Mouse (Mus musculus): Measurements from ENCODE around the gene Tbc1d10c.

Tbc1d10c gene

GRCm38 (mm10) chr19:4194021-4194724 is 3.1 kb upstream of the Tbc1d10c start:
- CTCF ChIA-PET, result no interaction called here

DNA sequence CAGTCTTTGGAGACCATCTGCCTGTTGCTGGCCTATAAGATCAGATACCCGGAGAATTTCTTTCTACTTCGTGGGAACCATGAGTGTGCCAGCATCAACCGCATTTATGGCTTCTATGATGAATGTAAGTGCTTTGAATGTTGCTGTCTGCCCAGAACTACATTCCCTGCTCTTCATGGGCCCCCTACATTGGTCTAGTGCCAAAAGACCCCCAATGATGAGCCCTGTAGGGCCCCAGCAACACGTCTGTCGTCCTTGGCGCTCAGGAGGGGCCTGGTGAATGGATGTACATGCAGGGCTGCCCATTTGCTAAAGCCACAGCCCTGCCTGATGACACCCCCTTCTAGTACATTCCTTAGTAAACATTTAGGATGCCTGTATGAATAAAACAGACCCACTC is 2.0 kb upstream of the Tbc1d10c start:
- CTCF ChIA-PET, result no interaction called here

- CTCF ChIA-PET, result interaction anchor here (0.6 to 1.1 kb wide), 3 partner anchors 15 to 143 kb away, joined by 3 to 14 read pairs (median 5); partner anchors contain the start of gene Ptprcap
Measured at GRCm38 (mm10) chr19:4192251-4192985, 1.3 kb upstream of the Tbc1d10c start.

GRCm38 (mm10) chr19:4191528-4192250 is 605 bp upstream of the Tbc1d10c start, which contains the start of gene Ppp1ca:
Ppp1ca (plus strand) TSS chr19:4192065.
- CTCF ChIA-PET, result interaction anchor here (0.6 to 1.1 kb wide), 4 partner anchors 15 to 144 kb away, joined by 3 to 14 read pairs (median 4); partner anchors contain the start of gene Ptprcap

DNA sequence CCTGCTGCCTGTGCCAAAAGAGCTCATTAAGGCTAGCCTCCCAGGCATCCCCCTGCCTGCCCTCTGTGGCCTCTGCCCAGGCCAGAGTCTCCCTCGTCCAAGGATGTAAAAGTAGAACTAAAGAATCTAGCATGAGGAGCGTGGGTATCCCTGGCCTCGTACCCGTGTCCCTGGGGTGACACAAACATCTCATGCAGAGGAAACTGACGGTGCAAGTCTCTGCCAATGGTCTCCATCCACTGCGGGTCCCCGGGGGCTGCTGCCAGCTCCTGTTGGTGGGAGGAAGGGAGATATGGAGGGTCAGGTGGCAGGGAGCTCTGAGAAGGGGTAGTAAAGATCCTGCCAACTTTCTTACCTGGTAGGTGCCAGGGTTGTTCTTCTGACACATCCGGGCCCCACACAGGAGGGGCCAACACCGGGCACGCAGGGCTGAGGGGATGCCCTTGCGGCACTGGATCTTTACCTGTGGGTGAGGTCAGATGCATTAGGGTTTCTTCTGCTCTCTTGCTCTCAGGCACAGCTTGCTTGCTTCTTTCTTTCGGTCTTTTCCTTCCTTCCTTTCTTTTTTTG is 1.9 kb downstream of the Tbc1d10c start:
- CTCF ChIA-PET, result interaction anchor here (0.5 to 1.1 kb wide), 2 partner anchors 51 to 484 kb away, joined by 3 to 4 read pairs; no protein-coding TSS in a partner anchor

GRCm38 (mm10) chr19:4187303-4187702 is 3.8 kb downstream of the Tbc1d10c start:
- CTCF ChIA-PET, result interaction anchor here (0.6 to 1.5 kb wide), 4 partner anchors 30 to 862 kb away, joined by 3 to 4 read pairs (median 4); no protein-coding TSS in a partner anchor

- CTCF ChIA-PET, result interaction anchor here (0.6 to 1.7 kb wide), 5 partner anchors 12 to 119 kb away, joined by 3 to 7 read pairs (median 3); no protein-coding TSS in a partner anchor
Measured at GRCm38 (mm10) chr19:4184976-4185975, 5.8 kb downstream of the Tbc1d10c start.

- CTCF ChIA-PET, result no interaction called here
Measured at GRCm38 (mm10) chr19:4183689-4184088, 7.4 kb downstream of the Tbc1d10c start.

GRCm38 (mm10) chr19:4181892-4182291 is 9.2 kb downstream of the Tbc1d10c start:
- CTCF ChIA-PET, result no interaction called here

- CTCF ChIA-PET, result no interaction called here
Measured at GRCm38 (mm10) chr19:4180411-4180810, 10.7 kb downstream of the Tbc1d10c start.

GRCm38 (mm10) chr19:4175368-4175947 is 15.6 kb downstream of the Tbc1d10c start, which contains the start of gene Carns1:
Carns1 (minus strand) TSS chr19:4175479.
- CTCF ChIA-PET, result interaction anchor here (0.7 kb wide), 1 partner anchor 20 kb away, joined by 3 read pairs; no protein-coding TSS in a partner anchor

DNA sequence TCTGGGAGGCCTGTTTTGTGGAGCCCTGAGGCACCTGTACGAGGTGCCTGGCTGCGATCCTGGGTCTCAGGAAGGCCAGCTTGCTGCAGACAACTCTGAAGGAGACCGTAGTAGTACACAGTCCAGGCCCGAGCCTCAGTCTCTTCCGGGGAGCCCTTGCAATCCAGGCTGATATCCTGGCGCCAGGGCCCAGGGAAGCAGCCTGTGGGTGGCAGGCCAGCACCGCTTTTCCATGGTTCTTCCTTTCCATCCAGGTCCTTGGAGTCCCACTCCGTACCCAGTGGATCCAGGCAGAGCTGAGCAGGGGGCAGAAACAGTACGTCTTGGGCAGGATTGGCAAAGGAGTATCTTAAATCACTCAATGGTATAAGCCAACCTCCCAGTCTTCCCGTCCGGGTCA is 18.2 kb downstream of the Tbc1d10c start:
- CTCF ChIA-PET, result no interaction called here

DNA sequence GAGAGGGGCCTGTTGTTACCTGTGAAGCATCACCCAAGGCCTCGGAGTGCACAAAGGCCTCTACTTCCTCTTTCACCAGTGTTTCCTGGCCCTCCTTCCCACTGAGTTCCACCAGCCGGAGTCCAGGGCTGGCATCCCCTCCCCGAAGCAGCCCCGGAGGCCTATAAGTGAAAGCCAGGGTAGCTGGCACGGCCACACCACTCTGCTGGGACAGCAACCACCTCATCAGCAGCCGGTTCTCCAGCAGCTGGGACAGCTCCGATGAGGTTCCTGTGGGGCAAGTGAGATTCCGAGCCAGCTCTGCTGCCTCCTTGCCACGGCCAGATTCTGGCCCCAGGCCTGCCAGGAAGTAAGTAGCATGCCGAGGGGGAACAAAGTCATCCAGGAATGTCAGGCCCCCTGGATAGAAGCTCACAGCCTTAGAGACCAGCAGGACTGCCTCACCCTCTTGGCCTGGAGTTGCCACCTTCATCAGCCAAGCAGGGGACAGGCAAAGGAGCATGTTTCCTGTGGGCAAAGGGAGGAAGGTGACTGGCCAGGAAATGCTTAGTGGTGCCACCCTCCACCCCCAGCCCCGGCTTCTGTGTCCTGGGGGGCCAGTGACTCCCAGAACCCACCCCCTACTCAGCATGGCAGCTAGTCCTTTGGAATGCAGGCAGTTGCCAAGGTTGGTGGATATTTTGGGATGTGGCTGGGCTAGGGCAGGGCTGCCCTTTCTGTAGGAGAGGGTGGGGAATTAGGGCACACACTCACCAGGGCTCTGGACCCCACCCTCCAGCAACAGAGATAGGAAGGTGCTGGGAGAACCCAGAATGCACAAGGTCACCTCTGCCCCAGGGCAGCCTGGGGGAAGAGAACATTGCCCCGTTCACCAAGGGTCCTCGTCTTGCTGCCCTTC is 19.4 kb downstream of the Tbc1d10c start:
- CTCF ChIA-PET, result no interaction called here

- CTCF ChIA-PET, result no interaction called here
Measured at GRCm38 (mm10) chr19:4170723-4171392, 20.2 kb downstream of the Tbc1d10c start.

DNA sequence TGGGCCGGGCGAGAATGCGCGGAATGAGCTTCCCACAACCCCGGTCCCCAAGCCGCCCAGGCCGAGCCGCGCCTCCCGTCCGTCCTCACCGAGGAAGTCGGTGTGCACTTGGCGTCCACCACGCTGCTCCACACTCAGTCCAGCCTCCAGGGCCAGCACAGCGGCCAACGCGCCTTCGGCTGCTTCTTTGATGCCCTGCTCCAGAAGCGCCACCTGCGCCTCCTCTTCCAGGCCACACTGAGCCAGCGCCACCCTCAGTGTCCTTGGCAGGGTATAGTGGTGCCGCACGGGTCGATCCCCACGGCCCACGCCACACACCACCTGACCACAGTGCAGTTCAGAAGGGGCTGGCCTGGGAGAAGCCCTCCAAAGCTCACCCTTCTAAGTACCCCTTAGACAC is 21.3 kb downstream of the Tbc1d10c start:
- CTCF ChIA-PET, result no interaction called here

DNA sequence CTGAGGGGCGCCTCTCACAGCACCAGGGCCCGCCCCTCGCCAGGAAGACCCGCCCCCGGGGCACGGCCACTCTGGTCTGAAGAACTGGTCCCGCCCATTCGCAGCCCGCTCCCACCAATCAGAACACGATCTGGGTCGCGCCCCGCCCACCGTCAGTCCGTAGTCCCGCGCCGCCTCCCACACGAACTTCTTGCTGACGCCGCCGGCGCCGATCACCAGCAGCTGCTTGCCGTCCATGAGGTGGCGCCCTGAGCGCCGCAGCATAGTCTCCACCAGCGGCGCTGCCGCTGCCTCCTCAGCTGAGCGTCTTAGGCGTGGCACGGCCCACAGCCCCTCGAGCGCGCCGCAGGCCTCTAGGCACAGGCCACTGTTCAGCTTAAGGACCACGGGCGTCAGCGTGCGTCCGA is 21.7 kb downstream of the Tbc1d10c start:
- CTCF ChIA-PET, result interaction anchor here (0.7 to 0.8 kb wide), 2 partner anchors 14 to 27 kb away, joined by 3 read pairs; no protein-coding TSS in a partner anchor

GRCm38 (mm10) chr19:4166678-4167476 is 24.2 kb downstream of the Tbc1d10c start:
- CTCF ChIA-PET, result no interaction called here

All from spleen, embryonic (tissue).